Mouse (Mus musculus): ENCODE data around the gene P2rx6. TPM values are rescaled to one million over a fixed set of nuclear protein-coding genes. Genes with fewer than 3 reads are reported as not detected.
"Not testable (repeated sequence)": the region's sequence is repeated elsewhere in the genome, so short reads cannot be mapped to it uniquely, and the experiment has no call there.

Gene P2rx6
- polyA plus RNA-seq, 1 experiment from 2014 or later, result 3.3 TPM

DNA sequence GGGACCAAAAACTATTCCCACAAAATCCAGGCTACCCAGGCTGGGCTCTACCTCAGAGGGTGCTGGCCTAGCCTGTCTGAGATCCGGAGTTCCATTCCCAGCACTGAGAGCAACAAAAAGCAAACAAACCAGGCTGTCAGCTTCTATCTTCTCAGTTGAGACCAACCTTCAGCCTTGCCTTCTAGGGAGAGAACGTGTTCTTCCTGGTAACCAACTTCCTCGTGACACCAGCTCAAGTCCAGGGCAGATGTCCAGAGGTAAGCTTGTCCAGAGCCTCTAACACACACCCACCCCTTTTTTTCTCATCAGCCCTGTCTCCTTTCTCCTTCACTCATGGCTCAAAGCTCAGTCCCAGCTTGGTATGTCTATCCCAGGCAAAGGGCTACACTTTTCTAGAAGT, 3.1 kb downstream of the P2rx6 start:
- no peaks in the 10 kb centered on the region for H3K9me3 ChIP-seq
- H3K9ac ChIP-seq, result no peak overlapping the region
- ATAC-seq (ENCODE audit: low FRiP score, low read depth), result no peak
- no peak overlapping the region for H3K4me3 ChIP-seq
- H3K4me1 ChIP-seq (replicated peaks), result peaks cover 18% of the 10 kb centered on the region
- 75% methylated on average over 3 of the region's 3 CpGs for WGBS
- no peaks in the 10 kb centered on the region for H3K36me3 ChIP-seq
- H3K4me2 ChIP-seq, result no peak overlapping the region
- peaks cover 8% of the 10 kb centered on the region for H3K27me3 ChIP-seq
- no peak overlapping the region for H3K27ac ChIP-seq (replicated peaks)

DNA sequence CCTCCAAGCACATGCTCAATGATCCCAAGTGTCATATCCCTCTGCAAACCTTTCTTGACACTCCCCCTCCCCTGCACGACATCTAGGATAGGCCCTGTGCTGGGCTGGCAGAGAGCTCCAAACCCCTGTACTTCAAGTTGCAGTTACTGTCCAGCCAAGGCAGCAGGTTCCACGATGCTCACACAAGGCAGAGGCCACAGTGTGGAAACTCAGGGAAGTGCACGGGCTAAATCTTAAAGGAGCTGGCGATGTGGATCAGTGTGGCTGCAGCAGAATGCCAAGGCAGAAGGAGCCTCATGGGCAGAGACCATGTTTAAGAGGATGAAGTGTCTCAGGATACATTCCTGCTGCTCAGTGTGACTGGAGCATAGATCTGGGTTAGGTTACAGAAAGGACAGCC, 4.5 kb downstream of the P2rx6 start:
- H3K4me3 ChIP-seq, result no peak overlapping the region
- H3K27me3 ChIP-seq, result no peaks in the 10 kb centered on the region
- no peak overlapping the region for H3K9ac ChIP-seq
- H3K4me1 ChIP-seq (replicated peaks), result peaks cover 13% of the 10 kb centered on the region
- no peak for ATAC-seq (ENCODE audit: low FRiP score, low read depth)
- no peaks in the 10 kb centered on the region for H3K9me3 ChIP-seq
- no peaks in the 10 kb centered on the region for H3K36me3 ChIP-seq
- H3K27ac ChIP-seq (replicated peaks), result no peak overlapping the region
- no peak overlapping the region for H3K4me2 ChIP-seq
- WGBS, result 36% methylated on average over 4 of the region's 4 CpGs

DNA sequence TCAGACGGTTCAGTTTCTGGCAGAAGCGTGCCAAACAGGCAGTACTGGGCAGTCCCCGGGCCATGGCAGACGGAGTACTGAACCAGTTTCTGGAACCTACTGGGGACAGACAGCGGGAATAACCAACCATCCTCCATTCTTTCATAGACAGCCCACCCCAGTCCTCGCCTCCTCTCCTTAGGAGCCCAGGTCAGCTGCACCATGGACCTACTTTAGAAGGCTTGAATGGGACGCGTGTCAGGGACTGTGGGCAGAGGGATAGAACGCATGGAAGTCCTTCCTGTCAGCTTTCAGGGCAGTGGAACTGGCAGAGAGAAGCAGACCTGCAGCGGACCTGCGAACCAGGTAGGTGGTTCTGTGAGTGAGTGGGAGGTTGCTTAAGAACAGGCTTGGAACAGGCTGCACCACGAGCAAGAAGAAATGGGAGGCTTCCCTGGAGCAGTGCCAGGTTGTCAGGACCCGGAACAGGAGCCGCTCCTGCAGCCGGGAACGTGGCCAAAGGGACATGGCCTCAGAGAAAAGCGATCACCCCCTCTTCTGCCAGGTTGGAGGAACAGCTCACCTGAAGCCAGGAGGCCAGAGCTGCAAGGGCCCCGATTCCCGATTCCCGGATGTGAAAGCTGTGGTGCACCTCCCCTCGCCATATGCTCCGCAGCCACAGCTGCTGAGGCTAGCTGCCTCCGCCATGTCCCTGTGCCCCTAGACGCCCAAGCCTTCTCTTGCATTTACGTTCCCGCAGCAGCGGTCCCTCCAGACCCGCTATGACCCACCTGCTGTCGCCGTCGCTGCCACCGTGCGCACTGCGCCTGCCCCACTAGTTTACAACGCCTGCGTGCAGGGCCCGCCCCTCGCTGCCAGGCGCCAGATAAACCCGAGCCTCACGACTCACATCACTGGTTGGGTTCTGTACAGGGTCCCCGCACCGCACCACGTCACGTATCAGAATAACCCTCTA, 14.5 kb downstream of the P2rx6 start:
- no peaks in the 10 kb centered on the region for H3K9me3 ChIP-seq
- H3K27ac ChIP-seq (replicated peaks), result peak overlapping the region; percentile 77
- WGBS, result 13% methylated on average over 45 of the region's 45 CpGs
- H3K27me3 ChIP-seq, result peaks cover 10% of the 10 kb centered on the region
- H3K9ac ChIP-seq, result peak overlapping the region; percentile 58
- H3K4me2 ChIP-seq, result peak overlapping the region; percentile 75
- 0 out of 2 replicates have a peak, but pooled peaks cover 3% of the 10 kb centered on the region for H3K36me3 ChIP-seq
- ATAC-seq (ENCODE audit: low FRiP score, low read depth), result peak; percentile 88
- peaks cover 22% of the 10 kb centered on the region for H3K4me1 ChIP-seq (replicated peaks)
- peak overlapping the region; percentile 63 for H3K4me3 ChIP-seq

DNA sequence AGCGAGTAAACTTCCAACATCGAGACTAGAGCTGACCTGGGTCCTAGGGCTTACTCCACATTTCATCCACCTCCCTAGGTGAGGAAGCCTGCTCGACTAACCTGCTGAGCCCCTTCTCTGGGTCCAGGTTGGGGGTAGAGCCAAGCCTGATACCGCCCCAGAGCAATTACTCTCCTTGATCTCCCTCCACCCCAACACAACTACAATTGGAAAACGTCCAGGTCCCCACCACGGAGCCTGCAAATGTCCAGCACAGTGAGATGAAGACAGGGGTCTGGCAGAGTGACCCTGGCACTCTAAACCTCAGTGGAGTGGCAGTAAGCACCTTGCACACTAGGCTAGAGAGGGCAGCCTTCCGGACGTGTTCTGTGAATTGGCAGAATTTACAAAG, 15.1 kb downstream of the P2rx6 start:
- H3K27me3 ChIP-seq, result peaks cover 10% of the 10 kb centered on the region
- peak overlapping the region; percentile 77 for H3K27ac ChIP-seq (replicated peaks)
- H3K9me3 ChIP-seq, result no peaks in the 10 kb centered on the region
- peak overlapping the region; percentile 75 for H3K4me2 ChIP-seq
- H3K4me3 ChIP-seq, result peak overlapping the region; percentile 63
- H3K9ac ChIP-seq, result peak overlapping the region; percentile 58
- ATAC-seq (ENCODE audit: low FRiP score, low read depth), result no peak; the same call in none of the 2 replicates
- peaks cover 22% of the 10 kb centered on the region for H3K4me1 ChIP-seq (replicated peaks)
- 0 out of 2 replicates have a peak, but pooled peaks cover 3% of the 10 kb centered on the region for H3K36me3 ChIP-seq
- 16% methylated on average over 8 of the region's 8 CpGs for WGBS

DNA sequence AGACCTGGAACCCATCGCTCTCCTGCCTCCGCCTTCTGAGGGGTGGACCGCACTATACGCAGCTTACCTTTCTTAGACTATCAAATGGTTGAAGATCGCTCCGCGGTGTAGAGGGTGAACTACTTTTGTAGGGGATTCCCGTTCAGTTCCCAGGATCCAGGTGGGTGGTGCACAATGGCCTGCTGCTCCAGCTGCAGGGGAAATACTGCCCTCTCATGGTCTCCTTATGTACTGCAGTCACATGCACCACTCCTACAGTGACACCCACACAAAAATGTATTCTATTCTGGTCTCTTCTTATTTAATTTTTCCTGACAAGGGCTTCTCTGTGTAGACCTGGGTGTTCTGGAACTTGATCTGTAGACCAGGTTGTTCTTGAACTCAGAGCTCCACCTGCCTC, 21.4 kb downstream of the P2rx6 start, which contains the start of gene Slc7a4:
Gene Slc7a4, minus strand, starts transcription at position 151 of the 400 bp plus-strand sequence.
- Histone ChIP-seq H3K9ac (no peak within 1 kb of the TSS), H3K36me3 (no peaks in the 10 kb centered on the region), H3K27ac (replicated peaks) (no peak within 1 kb of the TSS), H3K4me2 (no peak within 1 kb of the TSS), H3K4me1 (replicated peaks) (no peaks in the 10 kb centered on the region), H3K9me3 (no peaks in the 10 kb centered on the region), H3K4me3 (no peak within 1 kb of the TSS), H3K27me3 (0 out of 2 replicates have a peak, but pooled peaks cover 3% of the 10 kb centered on the region)
- WGBS, result 15% methylated on average over 8 of the region's 8 CpGs
- no peak for ATAC-seq (ENCODE audit: low FRiP score, low read depth)

DNA sequence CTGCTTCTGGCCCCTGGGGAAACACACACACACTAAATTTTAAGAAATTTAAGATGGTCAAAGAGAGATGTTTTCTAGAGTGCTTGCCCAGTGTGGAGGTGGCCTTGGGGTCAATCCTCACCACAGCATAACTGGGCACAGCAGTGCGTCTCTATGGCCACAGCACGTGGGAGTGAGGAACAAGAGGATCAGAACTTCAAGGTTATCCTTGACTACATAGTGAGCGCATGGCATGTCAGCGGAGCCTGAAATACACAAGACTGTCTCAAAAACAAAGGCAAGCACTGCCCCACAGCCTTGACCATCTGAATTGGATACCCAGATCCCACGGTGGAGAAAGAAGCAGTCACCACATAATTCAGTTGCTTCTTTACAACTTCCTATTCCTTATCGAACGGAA, 22.9 kb downstream of the P2rx6 start:
- WGBS, result 85% methylated on average over 7 of the region's 7 CpGs

DNA sequence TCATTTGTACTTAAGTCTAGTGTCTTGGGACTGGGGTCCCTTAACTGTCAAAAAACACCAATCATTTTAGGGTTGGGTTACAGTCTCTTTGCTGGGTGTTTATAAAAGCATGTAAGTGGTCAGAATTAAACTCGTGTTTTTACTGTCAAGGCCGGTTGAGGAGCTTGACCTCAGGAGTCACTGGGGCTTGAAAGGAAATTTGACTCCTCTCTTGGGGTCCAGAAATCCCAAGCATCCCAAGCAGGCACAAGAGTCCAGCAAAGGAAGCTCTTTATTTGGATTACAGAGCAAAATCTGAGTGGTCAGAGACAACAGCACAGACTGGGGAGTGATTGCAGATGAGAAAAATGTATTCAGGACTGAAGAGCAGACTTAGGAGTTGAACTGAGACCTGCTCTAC, 29.0 kb downstream of the P2rx6 start:
- Histone ChIP-seq H3K9ac (no peak overlapping the region), H3K9me3 (no peaks in the 10 kb centered on the region), H3K4me3 (no peak overlapping the region), H3K4me1 (replicated peaks) (no peaks in the 10 kb centered on the region), H3K27me3 (no peaks in the 10 kb centered on the region), H3K36me3 (no peaks in the 10 kb centered on the region), H3K4me2 (no peak overlapping the region), H3K27ac (replicated peaks) (no peak overlapping the region)
- no peak for ATAC-seq (ENCODE audit: low FRiP score, low read depth)
- WGBS, result 61% methylated on average over 2 of the region's 2 CpGs

More for the DNA sequence above, 22.9 kb downstream of the P2rx6 start:
- no peaks in the 10 kb centered on the region for H3K4me1 ChIP-seq (replicated peaks)
- no peak overlapping the region for H3K27ac ChIP-seq (replicated peaks)
- no peak for ATAC-seq (ENCODE audit: low FRiP score, low read depth)
- no peaks in the 10 kb centered on the region for H3K36me3 ChIP-seq
- H3K4me3 ChIP-seq, result no peak overlapping the region
- no peaks in the 10 kb centered on the region for H3K27me3 ChIP-seq
- no peaks in the 10 kb centered on the region for H3K9me3 ChIP-seq
- H3K9ac ChIP-seq, result no peak overlapping the region
- no peak overlapping the region for H3K4me2 ChIP-seq

DNA sequence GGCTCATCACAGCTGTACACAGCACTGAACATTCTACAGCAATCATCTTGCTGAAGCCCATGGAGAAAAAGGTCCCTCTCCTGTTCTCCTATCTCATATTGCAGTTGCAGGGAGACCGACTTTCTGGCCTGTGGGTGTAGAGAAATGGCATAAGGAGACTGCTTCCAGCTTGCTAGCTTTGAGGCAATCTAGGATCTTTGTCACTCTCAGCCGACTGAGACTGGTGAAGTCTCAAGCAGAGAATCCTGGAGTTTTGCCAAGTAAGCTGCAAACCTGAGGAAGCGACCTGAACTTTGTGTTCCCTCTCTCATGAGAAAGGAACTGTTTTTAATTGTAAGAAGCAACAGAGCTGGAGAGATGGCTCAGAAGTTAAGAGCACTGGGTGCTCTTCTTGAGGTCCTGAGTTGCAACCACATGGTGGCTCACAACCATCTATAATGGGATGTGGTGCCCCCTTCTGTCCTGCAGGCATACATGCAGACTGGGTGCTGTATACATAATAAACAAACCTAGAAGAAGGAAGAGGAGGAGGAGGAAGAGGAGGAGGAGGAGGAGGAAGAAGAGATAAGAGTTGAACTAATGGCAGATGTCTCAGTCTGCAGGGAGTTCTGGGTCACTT, 39.4 kb downstream of the P2rx6 start:
- H3K4me2 ChIP-seq, result no peak overlapping the region
- no peak overlapping the region for H3K4me3 ChIP-seq
- no peaks in the 10 kb centered on the region for H3K4me1 ChIP-seq (replicated peaks)
- no peaks in the 10 kb centered on the region for H3K27me3 ChIP-seq
- 61% methylated on average over 3 of the region's 3 CpGs for WGBS
- no peaks in the 10 kb centered on the region for H3K36me3 ChIP-seq
- H3K27ac ChIP-seq (replicated peaks), result no peak overlapping the region
- H3K9ac ChIP-seq, result no peak overlapping the region
- ATAC-seq (ENCODE audit: low FRiP score, low read depth), result no peak
- H3K9me3 ChIP-seq, result no peaks in the 10 kb centered on the region

DNA sequence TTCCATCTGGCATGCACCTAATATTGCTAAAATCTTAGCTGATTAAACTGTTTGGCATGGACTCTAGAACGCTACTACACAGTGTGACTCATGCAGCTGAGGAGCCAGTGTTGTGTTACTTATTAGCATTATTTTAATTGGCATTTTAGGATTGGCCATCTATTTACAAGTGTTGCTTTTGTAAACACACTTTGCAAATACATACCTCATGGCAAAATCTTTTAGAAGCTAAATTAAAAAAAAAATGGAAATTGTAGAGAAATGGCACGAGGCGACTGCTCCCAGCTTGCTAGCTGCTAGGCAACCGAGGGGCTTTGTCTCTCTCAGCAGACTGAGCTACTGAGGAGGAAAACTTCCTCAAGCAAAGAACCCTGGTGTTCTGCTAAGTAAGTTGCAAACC, 43.3 kb downstream of the P2rx6 start:
- no peak overlapping the region for H3K27ac ChIP-seq (replicated peaks)
- WGBS, result 55% methylated on average over 4 of the region's 4 CpGs

DNA sequence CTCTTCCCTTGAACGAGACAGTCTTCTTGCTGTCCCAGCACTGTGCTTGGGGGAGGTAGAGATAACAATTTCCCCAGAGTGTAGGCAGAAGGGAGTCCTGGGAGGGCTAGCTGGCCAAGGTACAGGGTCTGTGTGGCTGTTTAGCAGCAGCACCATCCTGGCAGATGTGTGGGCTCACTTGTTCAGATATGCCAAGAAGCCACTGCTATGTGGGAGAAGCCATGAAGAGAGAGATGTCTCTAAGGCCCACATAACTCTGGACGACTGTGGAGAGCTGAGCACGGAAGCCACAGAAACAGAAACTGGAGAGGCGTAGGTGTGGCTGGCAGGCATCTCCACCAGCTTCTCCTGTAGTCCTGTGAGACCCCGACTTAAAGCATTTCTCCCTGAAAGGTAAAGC, 44.0 kb downstream of the P2rx6 start:
- no peaks in the 10 kb centered on the region for H3K9me3 ChIP-seq
- no peak overlapping the region for H3K9ac ChIP-seq
- ATAC-seq (ENCODE audit: low FRiP score, low read depth), result no peak
- H3K4me1 ChIP-seq (replicated peaks), result no peaks in the 10 kb centered on the region
- no peaks in the 10 kb centered on the region for H3K27me3 ChIP-seq
- 79% methylated on average over 5 of the region's 5 CpGs for WGBS
- H3K36me3 ChIP-seq, result no peaks in the 10 kb centered on the region
- H3K4me3 ChIP-seq, result no peak overlapping the region
- H3K4me2 ChIP-seq, result no peak overlapping the region
- no peak overlapping the region for H3K27ac ChIP-seq (replicated peaks)

More for the DNA sequence above, 43.3 kb downstream of the P2rx6 start:
- no peaks in the 10 kb centered on the region for H3K9me3 ChIP-seq
- no peaks in the 10 kb centered on the region for H3K36me3 ChIP-seq
- no peak overlapping the region for H3K9ac ChIP-seq
- no peaks in the 10 kb centered on the region for H3K27me3 ChIP-seq
- H3K4me1 ChIP-seq (replicated peaks), result no peaks in the 10 kb centered on the region
- no peak for ATAC-seq (ENCODE audit: low FRiP score, low read depth)
- H3K4me2 ChIP-seq, result no peak overlapping the region
- no peak overlapping the region for H3K4me3 ChIP-seq

DNA sequence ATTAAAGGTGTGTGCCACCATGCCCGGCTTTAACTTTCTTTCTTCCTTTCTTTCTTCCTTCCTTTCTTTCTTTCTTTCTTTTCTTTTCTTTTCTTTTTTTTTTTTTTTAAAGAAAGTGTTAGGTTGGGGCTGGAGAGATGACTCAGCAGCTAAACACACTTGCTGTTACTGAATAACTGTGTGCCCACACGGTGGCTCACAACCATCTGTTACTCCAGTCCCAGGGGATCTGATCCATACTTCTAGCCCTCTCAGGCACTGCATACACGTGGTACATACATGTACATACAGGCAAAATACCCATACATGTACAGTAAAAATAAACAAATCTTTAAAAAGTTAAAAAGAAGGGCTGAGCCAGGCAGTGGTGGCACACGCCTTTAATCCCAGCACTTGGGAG, 49.7 kb downstream of the P2rx6 start:
- H3K4me2 ChIP-seq, result no peak overlapping the region
- H3K27ac ChIP-seq (replicated peaks), result no peak overlapping the region
- H3K9ac ChIP-seq, result no peak overlapping the region
- H3K27me3 ChIP-seq, result no peaks in the 10 kb centered on the region
- WGBS, result 68% methylated on average over 4 of the region's 4 CpGs
- H3K4me3 ChIP-seq, result no peak overlapping the region
- H3K9me3 ChIP-seq, result no peaks in the 10 kb centered on the region
- H3K36me3 ChIP-seq, result no peaks in the 10 kb centered on the region
- no peak for ATAC-seq (ENCODE audit: low FRiP score, low read depth)
- H3K4me1 ChIP-seq (replicated peaks), result no peaks in the 10 kb centered on the region

DNA sequence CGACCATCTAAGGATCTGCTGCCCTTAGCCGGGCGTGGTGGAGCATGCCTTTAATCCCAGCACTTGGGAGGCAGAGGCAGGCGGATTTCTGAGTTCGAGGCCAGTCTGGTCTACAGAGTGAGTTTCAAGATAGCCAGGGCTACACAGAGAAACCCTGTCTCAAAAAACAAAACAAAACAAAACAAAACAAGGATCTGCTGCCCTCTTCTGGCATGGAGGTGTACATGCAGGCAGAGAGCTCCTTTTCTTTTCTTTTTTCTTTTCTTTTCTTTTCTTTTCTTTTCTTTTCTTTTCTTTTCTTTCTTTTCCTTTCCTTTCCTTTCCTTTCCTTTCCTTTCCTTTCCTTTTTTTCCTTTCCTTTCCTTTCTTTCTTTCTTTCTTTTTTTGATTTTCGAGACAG, 53.1 kb downstream of the P2rx6 start:
- not testable (repeated sequence) for H3K36me3 ChIP-seq; H3K4me1 ChIP-seq (replicated peaks); H3K4me3 ChIP-seq; H3K4me2 ChIP-seq; H3K27me3 ChIP-seq; H3K9ac ChIP-seq; ATAC-seq (ENCODE audit: low FRiP score, low read depth); H3K9me3 ChIP-seq; H3K27ac ChIP-seq (replicated peaks)
- 95% methylated on average over 6 of the region's 6 CpGs for WGBS

All from hindbrain, embryonic 15.5 days (tissue).